In genomic region chr1:90634205-90634745, GRCm38 (mm10) we compare ENCODE assay signal across 21 mouse cellular contexts.
"Had no signal": no experiment of that assay in that cellular context is flagged by ENCODE, and none has a peak within 500 bp of the region (broad histone marks: within the 10 kb centered on the region; RNA-seq: fewer than 3 reads in every experiment).

No protein-coding gene starts in this region.

- H3K4me2 ChIP-seq: limb, embryonic 13.5 days; liver, embryonic 12.5 days; liver, embryonic 15.5 days; lung, embryonic 14.5 days; midbrain, embryonic 12.5 days; midbrain, embryonic 15.5 days; neural tube, embryonic 13.5 days had no signal

- H3K27ac ChIP-seq: layer of hippocampus, adult 2 months; limb, embryonic 13.5 days; liver, embryonic 12.5 days; liver, embryonic 15.5 days; macrophage; midbrain, embryonic 12.5 days; midbrain, embryonic 15.5 days; neural tube, embryonic 13.5 days had no signal

- H3K9ac ChIP-seq: limb, embryonic 13.5 days; liver, embryonic 12.5 days; liver, embryonic 15.5 days; lung, embryonic 14.5 days; midbrain, embryonic 12.5 days; midbrain, embryonic 15.5 days; neural tube, embryonic 13.5 days had no signal

- H3K36me3 ChIP-seq: limb, embryonic 10.5 days; limb, embryonic 13.5 days; liver, embryonic 12.5 days; liver, embryonic 15.5 days; midbrain, embryonic 12.5 days; midbrain, embryonic 15.5 days; neural tube, embryonic 13.5 days had no signal

- H3K27me3 ChIP-seq: limb, embryonic 13.5 days; liver, embryonic 12.5 days; liver, embryonic 15.5 days; midbrain, embryonic 12.5 days; midbrain, embryonic 15.5 days; neural tube, embryonic 13.5 days had no signal

- H3K9me3 ChIP-seq: limb, embryonic 10.5 days; limb, embryonic 13.5 days; liver, embryonic 12.5 days; liver, embryonic 15.5 days; midbrain, embryonic 12.5 days; midbrain, embryonic 15.5 days; neural tube, embryonic 13.5 days had no signal

- H3K4me3 ChIP-seq: layer of hippocampus, adult 2 months; limb, embryonic 10.5 days; limb, embryonic 13.5 days; liver, embryonic 12.5 days; liver, embryonic 15.5 days; midbrain, embryonic 12.5 days; midbrain, embryonic 15.5 days; neural tube, embryonic 13.5 days had no signal

- ATAC-seq: inflammation-experienced regulatory T-cells, adult 6 months; intestine, embryonic 16.5 days; liver, embryonic 12.5 days; midbrain, embryonic 15.5 days had no signal

- H3K4me1 ChIP-seq: limb, embryonic 13.5 days; liver, embryonic 12.5 days; liver, embryonic 15.5 days; midbrain, embryonic 12.5 days; midbrain, embryonic 15.5 days; neural tube, embryonic 13.5 days had no signal

- DNase-seq: kidney, adult 18-20 months; kidney, adult 9 months; kidney, postnatal 14 days; layer of hippocampus, adult 9-11 months; liver; lung, embryonic 14.5 days; retina, postnatal 1 day; thymus, adult 2 months; thymus, postnatal 14 days; thymus, postnatal 4 days had no signal
